Mouse (Mus musculus) heart, postnatal 0 days (tissue): ENCODE data around the gene Atp11b.

ENCODE experiments used
- CTCF ChIP-seq: IDR thresholded peaks from 2 replicates; pipeline ENCODE4 v1.5.1; 2016; ENCODE audit warnings: antibody characterized with exemption, control low read depth, low read depth
- EP300 ChIP-seq: IDR thresholded peaks from 2 replicates; pipeline ENCODE4 v1.6.1; 2016; ENCODE audit warnings: antibody characterized with exemption, low read depth

DNA sequence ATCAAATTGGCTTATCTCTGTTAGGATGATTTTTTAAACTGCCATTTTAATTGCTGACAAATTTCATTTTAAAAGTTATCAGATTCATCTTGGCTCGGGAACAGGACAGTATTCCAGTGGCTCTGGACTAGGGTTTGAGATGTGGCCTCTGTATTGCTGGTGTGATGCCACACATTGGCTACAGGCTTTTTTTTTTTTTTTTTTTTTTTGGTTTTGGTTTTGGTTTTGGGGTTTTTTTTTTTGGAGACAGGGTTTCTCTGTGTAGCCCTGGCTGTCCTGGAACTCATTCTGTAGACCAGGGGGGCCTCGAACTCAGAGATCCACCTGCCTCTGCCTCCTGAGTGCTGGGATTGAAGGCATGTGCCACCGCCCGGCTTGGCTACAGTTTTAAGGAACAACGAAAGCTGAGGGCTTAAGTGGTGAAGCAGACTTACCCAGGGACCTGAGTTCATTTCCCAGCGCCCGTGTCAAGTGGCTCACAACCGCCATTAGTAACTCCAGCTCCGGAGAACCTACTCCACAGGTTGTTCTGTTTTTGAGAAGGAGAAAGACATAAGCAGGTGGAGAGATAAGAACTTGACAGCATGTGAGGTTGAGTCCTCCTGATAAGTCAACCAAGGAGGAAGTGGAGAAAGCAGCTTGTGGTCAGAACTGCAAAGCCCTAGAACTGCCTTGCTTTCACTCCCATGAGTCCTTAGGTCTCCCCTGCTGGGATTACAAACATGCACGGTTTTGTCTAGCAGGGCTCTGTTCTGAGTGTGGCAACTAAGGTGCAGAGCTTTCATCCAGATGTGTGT is 21.7 kb upstream of the Atp11b start:
- TF ChIP-seq CTCF (no peak), EP300 (no peak)
